Mouse (Mus musculus) lung, embryonic 15.5 days (tissue): ENCODE data around the gene Atp2a2. TPM values are rescaled to one million over a fixed set of nuclear protein-coding genes. Genes with fewer than 3 reads are reported as not detected.

Experiments used
- ATAC-seq: fragments of 200-750 bp; cut with Nextera tagmentation; 2 replicates; pipeline ENCODE4 v1.8.0; 2017; ENCODE audit warnings: moderate number of reproducible peaks, borderline replicate concordance; ENCODE audit not compliant: low FRiP score, low TSS enrichment; ENCODE audit errors: extremely low read depth
- H3K27ac ChIP-seq: fragments of 300-500 bp; sonication (generic); 2 replicates; pipeline ENCODE4 v1.5.1; 2015; ENCODE audit warnings: moderate library complexity, mild to moderate bottlenecking, inconsistent platforms
- H3K27me3 ChIP-seq: fragments of 300-500 bp; sonication (generic); 2 replicates; pipeline ENCODE4 v1.6.1; 2015; ENCODE audit warnings: inconsistent platforms
- H3K36me3 ChIP-seq: fragments of 300-500 bp; sonication (generic); 2 replicates; pipeline ENCODE4 v1.6.1; 2015; ENCODE audit warnings: inconsistent platforms
- H3K4me1 ChIP-seq: fragments of 300-500 bp; sonication (generic); 2 replicates; pipeline ENCODE4 v1.6.1; 2015; ENCODE audit warnings: inconsistent platforms
- H3K4me2 ChIP-seq: fragments of 300-500 bp; sonication (generic); 2 replicates; pipeline ENCODE4 v1.6.1; 2015; ENCODE audit warnings: inconsistent platforms, mild to moderate bottlenecking, moderate library complexity
- H3K4me3 ChIP-seq: fragments of 300-500 bp; sonication (generic); 2 replicates; pipeline ENCODE4 v1.5.1; 2015; ENCODE audit warnings: mild to moderate bottlenecking, inconsistent platforms
- H3K9ac ChIP-seq: fragments of 300-500 bp; sonication (generic); 2 replicates; pipeline ENCODE4 v1.6.1; 2015; ENCODE audit warnings: inconsistent platforms
- H3K9me3 ChIP-seq: fragments of 300-500 bp; sonication (generic); 2 replicates; pipeline ENCODE4 v1.6.1; 2016; ENCODE audit warnings: inconsistent platforms
- WGBS: fragments of 180-500 bp; shearing (Covaris S2); methylation state at CpG from one replicate; pipeline ENCODE4 v1.1.7; 2015; 5-methylcytosine and 5-hydroxymethylcytosine counted together
- polyA plus RNA-seq: library from polyadenylated mRNA; unstranded; fragments of >200 nt; fragmentation: Nextera tagmentation; extraction: Ambion mirVana; gene quantifications from 2 replicates; pipeline ENCODE4 v1.2.1, GENCODE M21; 2015

Gene Atp2a2
- polyA plus RNA-seq, 1 experiment from 2014 or later, result 37.3 TPM

DNA sequence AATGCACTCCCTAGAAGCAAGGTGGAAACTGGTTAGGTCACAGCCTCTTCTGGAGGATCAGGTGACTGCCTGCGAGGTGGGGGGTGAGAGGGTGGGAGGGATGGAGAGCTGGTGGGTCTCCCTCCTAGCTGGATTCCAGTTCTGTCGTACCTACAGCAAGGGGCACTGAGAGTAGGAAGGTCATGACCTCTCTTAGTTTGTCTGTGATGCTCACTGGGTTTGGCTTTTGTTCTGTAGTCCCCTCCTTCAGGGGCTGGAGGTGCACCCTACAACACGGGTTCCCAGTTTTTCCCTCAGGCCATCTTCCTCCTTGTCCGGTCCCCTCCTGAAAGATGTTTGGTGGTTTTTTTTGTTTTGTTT lies 1.7 kb upstream of the Atp2a2 start:
- WGBS, result 44% methylated on average over 4 of the region's 4 CpGs
- Histone ChIP-seq H3K36me3 (no peaks in the 10 kb centered on the region), H3K9me3 (no peaks in the 10 kb centered on the region), H3K4me1 (peaks cover 27% of the 10 kb centered on the region), H3K4me2 (no peak overlapping the region), H3K27ac (no peak overlapping the region), H3K4me3 (no peak overlapping the region), H3K27me3 (no peaks in the 10 kb centered on the region), H3K9ac (no peak overlapping the region)
- ATAC-seq, result no peak

GRCm38 (mm10) chr5:122503015-122503759 lies 1.2 kb upstream of the Atp2a2 start:
- no peaks in the 10 kb centered on the region for H3K36me3 ChIP-seq
- ATAC-seq, result no peak
- peaks cover 31% of the 10 kb centered on the region for H3K4me1 ChIP-seq
- peak overlapping the region; percentile 76 for H3K9ac ChIP-seq
- WGBS, result 34% methylated on average over 15 of the region's 15 CpGs
- peak overlapping the region; percentile 78 for H3K4me2 ChIP-seq
- no peaks in the 10 kb centered on the region for H3K27me3 ChIP-seq
- H3K27ac ChIP-seq, result no peak overlapping the region; the same call in 1 of the 2 replicates
- peak overlapping the region; percentile 100 for H3K4me3 ChIP-seq
- no peaks in the 10 kb centered on the region for H3K9me3 ChIP-seq

- ATAC-seq, result peak; percentile 41
- Histone ChIP-seq H3K27ac (peak overlapping the region; percentile 99), H3K9ac (peak overlapping the region; percentile 97), H3K9me3 (no peaks in the 10 kb centered on the region), H3K4me1 (peaks cover 38% of the 10 kb centered on the region), H3K36me3 (peaks cover 4% of the 10 kb centered on the region; the same call in 1 of the 2 replicates), H3K4me3 (peak overlapping the region; percentile 100), H3K4me2 (peak overlapping the region; percentile 58), H3K27me3 (no peaks in the 10 kb centered on the region)
- 1% methylated on average over 99 of the region's 113 CpGs for WGBS
Observed at GRCm38 (mm10) chr5:122501101-122502076, 636 bp downstream of the Atp2a2 start.

- Histone ChIP-seq H3K36me3 (peaks cover 12% of the 10 kb centered on the region), H3K4me1 (peaks cover 38% of the 10 kb centered on the region), H3K27me3 (no peaks in the 10 kb centered on the region), H3K4me3 (peak overlapping the region; percentile 100), H3K4me2 (peak overlapping the region; percentile 58), H3K9me3 (no peaks in the 10 kb centered on the region), H3K9ac (peak overlapping the region; percentile 97), H3K27ac (no peak overlapping the region)
- ATAC-seq, result no peak
- WGBS, result 15% methylated on average over 5 of the region's 5 CpGs
Observed at GRCm38 (mm10) chr5:122500563-122500962, 1.5 kb downstream of the Atp2a2 start.

GRCm38 (mm10) chr5:122500141-122500540 lies 1.9 kb downstream of the Atp2a2 start:
- WGBS, result 17% methylated on average over 4 of the region's 4 CpGs
- H3K4me3 ChIP-seq, result peak overlapping the region; percentile 100
- no peak overlapping the region for H3K27ac ChIP-seq
- no peak for ATAC-seq
- H3K36me3 ChIP-seq, result peaks cover 14% of the 10 kb centered on the region
- no peaks in the 10 kb centered on the region for H3K9me3 ChIP-seq
- H3K4me1 ChIP-seq, result peaks cover 38% of the 10 kb centered on the region
- H3K27me3 ChIP-seq, result no peaks in the 10 kb centered on the region
- 0 out of 2 replicates have a peak overlapping the region, but pooled peaks have one; percentile 25 for H3K9ac ChIP-seq
- peak overlapping the region; percentile 58 for H3K4me2 ChIP-seq

DNA sequence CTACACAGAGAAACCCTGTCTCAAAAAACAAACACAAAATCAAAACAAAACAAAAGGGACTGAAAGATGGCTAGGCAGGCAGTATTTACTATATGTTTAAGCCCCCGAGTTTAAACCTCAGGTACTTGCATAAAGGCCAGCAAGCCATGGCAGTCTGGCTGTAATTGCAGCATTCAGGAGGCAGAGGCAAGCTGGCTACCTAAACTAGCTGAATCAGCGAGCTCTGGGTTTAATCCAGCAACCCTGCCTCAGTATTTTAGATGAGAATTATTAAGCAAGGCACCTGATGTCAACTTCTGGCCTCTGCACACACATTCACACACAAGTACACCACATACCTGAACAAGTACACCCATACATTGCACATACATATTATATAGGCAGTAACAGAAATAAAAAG lies 4.0 kb downstream of the Atp2a2 start:
- 43% methylated on average over 2 of the region's 2 CpGs for WGBS
- H3K36me3 ChIP-seq, result peaks cover 31% of the 10 kb centered on the region

GRCm38 (mm10) chr5:122496990-122497389 lies 5.0 kb downstream of the Atp2a2 start:
- H3K4me2 ChIP-seq, result no peak overlapping the region

More for the DNA sequence above, 4.0 kb downstream of the Atp2a2 start:
- Histone ChIP-seq H3K27me3 (no peaks in the 10 kb centered on the region), H3K4me1 (peaks cover 30% of the 10 kb centered on the region), H3K9me3 (no peaks in the 10 kb centered on the region), H3K4me2 (peak overlapping the region; percentile 3), H3K9ac (no peak overlapping the region), H3K27ac (no peak overlapping the region), H3K4me3 (peak overlapping the region; percentile 1; the same call in 1 of the 2 replicates)
- no peak for ATAC-seq

DNA sequence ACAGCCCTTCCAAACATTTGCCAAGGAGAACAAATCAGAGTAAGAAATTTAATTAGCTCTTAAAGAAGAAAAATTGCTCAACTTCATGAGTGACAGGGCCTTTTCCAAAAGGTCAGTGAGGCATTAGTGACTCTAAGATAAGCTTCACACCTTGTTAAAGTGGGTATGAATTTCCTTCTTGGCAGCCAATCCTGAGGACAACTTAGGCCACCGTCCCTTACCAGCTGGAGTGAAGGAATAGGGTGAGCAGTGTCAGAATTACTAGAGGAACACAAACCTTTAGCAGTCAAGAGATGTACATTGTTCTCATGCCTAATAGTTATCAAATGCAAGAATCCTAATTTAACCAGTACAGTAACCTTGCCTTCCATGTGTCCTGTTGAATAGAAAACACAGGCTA lies 7.6 kb downstream of the Atp2a2 start:
- Histone ChIP-seq H3K4me2 (no peak overlapping the region), H3K4me1 (peaks cover 16% of the 10 kb centered on the region)

More at GRCm38 (mm10) chr5:122496990-122497389, 5.0 kb downstream of the Atp2a2 start:
- Histone ChIP-seq H3K9ac (no peak overlapping the region), H3K4me3 (no peak overlapping the region), H3K27ac (no peak overlapping the region), H3K27me3 (no peaks in the 10 kb centered on the region), H3K9me3 (no peaks in the 10 kb centered on the region), H3K4me1 (peaks cover 26% of the 10 kb centered on the region), H3K36me3 (peaks cover 40% of the 10 kb centered on the region)
- no peak for ATAC-seq
- WGBS, result 78% methylated on average over 4 of the region's 4 CpGs

GRCm38 (mm10) chr5:122493035-122493434 lies 9.0 kb downstream of the Atp2a2 start:
- peaks cover 5% of the 10 kb centered on the region for H3K4me1 ChIP-seq
- H3K27me3 ChIP-seq, result no peaks in the 10 kb centered on the region
- no peak overlapping the region for H3K4me3 ChIP-seq
- no peaks in the 10 kb centered on the region for H3K9me3 ChIP-seq
- no peak for ATAC-seq
- H3K9ac ChIP-seq, result no peak overlapping the region
- no peak overlapping the region for H3K4me2 ChIP-seq
- H3K36me3 ChIP-seq, result peaks cover 76% of the 10 kb centered on the region
- H3K27ac ChIP-seq, result no peak overlapping the region
- WGBS, result 81% methylated on average over 2 of the region's 2 CpGs

More for the DNA sequence above, 7.6 kb downstream of the Atp2a2 start:
- Histone ChIP-seq H3K9me3 (no peaks in the 10 kb centered on the region), H3K27me3 (no peaks in the 10 kb centered on the region), H3K36me3 (peaks cover 62% of the 10 kb centered on the region), H3K9ac (no peak overlapping the region), H3K4me3 (no peak overlapping the region), H3K27ac (no peak overlapping the region)
- 43% methylated on average over 1 of the region's 1 CpGs for WGBS
- no peak for ATAC-seq

DNA sequence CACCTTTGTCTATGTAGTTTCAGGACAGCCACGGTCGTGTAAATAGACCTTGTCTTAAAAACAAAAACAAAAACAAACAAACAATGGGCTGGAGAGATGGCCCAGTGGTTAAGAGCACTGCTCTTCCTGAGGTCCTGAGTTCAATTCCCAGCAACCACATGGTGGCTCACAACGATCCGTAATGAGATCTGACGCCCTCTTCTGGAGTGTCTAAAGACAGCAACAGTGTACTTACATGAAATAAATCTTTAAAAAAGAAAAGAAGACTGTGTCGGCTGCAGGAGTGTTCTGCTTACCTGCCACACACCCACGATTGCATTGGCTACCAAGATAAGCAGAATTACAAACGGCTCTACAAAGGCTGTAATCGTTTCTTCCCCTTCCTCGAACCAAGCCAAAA lies 10.6 kb downstream of the Atp2a2 start:
- Histone ChIP-seq H3K36me3 (peaks cover 82% of the 10 kb centered on the region), H3K4me3 (no peak overlapping the region), H3K27ac (no peak overlapping the region), H3K9me3 (no peaks in the 10 kb centered on the region), H3K9ac (no peak overlapping the region), H3K4me1 (no peaks in the 10 kb centered on the region), H3K4me2 (no peak overlapping the region), H3K27me3 (no peaks in the 10 kb centered on the region)
- WGBS, result 85% methylated on average over 10 of the region's 10 CpGs
- ATAC-seq, result no peak

DNA sequence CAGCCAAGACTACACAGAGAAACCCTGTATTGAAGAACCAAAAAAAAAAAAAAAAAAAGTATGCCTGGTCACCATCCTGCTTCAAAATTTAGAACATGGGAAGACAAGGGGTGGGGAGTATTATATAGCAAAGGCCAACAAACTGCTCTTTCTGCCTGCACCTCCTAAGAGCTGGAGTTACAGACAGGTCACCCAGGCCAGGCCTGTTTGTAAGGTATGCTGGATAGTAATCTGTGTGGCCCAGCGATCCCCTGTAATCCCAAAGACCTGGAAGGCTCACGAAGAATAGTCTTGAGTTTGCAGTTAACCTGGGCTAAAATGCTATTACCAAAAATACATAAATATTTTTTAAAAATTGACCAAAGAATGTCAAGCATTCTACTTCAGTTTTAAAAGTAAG lies 11.9 kb downstream of the Atp2a2 start:
- Histone ChIP-seq H3K9me3 (no peaks in the 10 kb centered on the region), H3K9ac (no peak overlapping the region), H3K4me1 (no peaks in the 10 kb centered on the region), H3K27me3 (no peaks in the 10 kb centered on the region), H3K4me2 (no peak overlapping the region), H3K36me3 (peaks cover 83% of the 10 kb centered on the region), H3K27ac (no peak overlapping the region), H3K4me3 (no peak overlapping the region)
- no peak for ATAC-seq
- whole genome bisulfite sequencing, result 95% methylated on average over 2 of the region's 2 CpGs

- Histone ChIP-seq H3K27ac (no peak overlapping the region), H3K4me1 (no peaks in the 10 kb centered on the region), H3K9ac (no peak overlapping the region), H3K27me3 (no peaks in the 10 kb centered on the region), H3K36me3 (peaks cover 86% of the 10 kb centered on the region), H3K4me3 (no peak overlapping the region), H3K4me2 (no peak overlapping the region), H3K9me3 (no peaks in the 10 kb centered on the region)
- WGBS, result 84% methylated on average over 6 of the region's 6 CpGs
- ATAC-seq, result no peak
Observed at GRCm38 (mm10) chr5:122487825-122488224, 14.2 kb downstream of the Atp2a2 start.
